Mouse (Mus musculus) lung, postnatal 36 days (tissue): ENCODE results near the gene Sbno2.
A peak's percentile ranks its signal among the peaks of the same experiment; 100 is the strongest.

Experiments used
- DNase-seq: peaks from one replicate; pipeline ENCODE4 v3.0.0; 2022; ENCODE audit warnings: mixed read lengths

The Sbno2 gene

GRCm38 (mm10) chr10:80032799-80033480 is 72.4 kb downstream of the Sbno2 start:
- DNase-seq: peak; percentile 93

- DNase-seq: no peak
These were observed 74.6 kb downstream of the Sbno2 start for GRCm38 (mm10) chr10:80030736-80031135.

- DNase-seq: no peak
These were observed 75.2 kb downstream of the Sbno2 start for GRCm38 (mm10) chr10:80030191-80030590.

GRCm38 (mm10) chr10:80028521-80028846 is 76.9 kb downstream of the Sbno2 start:
- no peak for DNase-seq

- DNase-seq: no peak
These were observed 77.5 kb downstream of the Sbno2 start for GRCm38 (mm10) chr10:80027681-80028520.

GRCm38 (mm10) chr10:80025889-80026288 is 79.5 kb downstream of the Sbno2 start:
- no peak for DNase-seq

- no peak for DNase-seq
These were observed 79.9 kb downstream of the Sbno2 start for GRCm38 (mm10) chr10:80025463-80025862.

- no peak for DNase-seq
These were observed 80.4 kb downstream of the Sbno2 start for GRCm38 (mm10) chr10:80025044-80025347.

- DNase-seq: peak; percentile 72
These were observed 80.9 kb downstream of the Sbno2 start for GRCm38 (mm10) chr10:80024229-80025043.

GRCm38 (mm10) chr10:80023758-80024157 is 81.6 kb downstream of the Sbno2 start:
- DNase-seq: no peak

GRCm38 (mm10) chr10:80022806-80023205 is 82.6 kb downstream of the Sbno2 start:
- no peak for DNase-seq

GRCm38 (mm10) chr10:80022164-80022563 is 83.2 kb downstream of the Sbno2 start:
- no peak for DNase-seq

GRCm38 (mm10) chr10:80021320-80021641 is 84.1 kb downstream of the Sbno2 start:
- no peak for DNase-seq

- no peak for DNase-seq
These were observed 84.6 kb downstream of the Sbno2 start for GRCm38 (mm10) chr10:80020603-80021319.

- no peak for DNase-seq
These were observed 85.2 kb downstream of the Sbno2 start for GRCm38 (mm10) chr10:80020191-80020590.

- no peak for DNase-seq
These were observed 85.8 kb downstream of the Sbno2 start for GRCm38 (mm10) chr10:80019471-80020131.

- peak; percentile 80 for DNase-seq
These were observed 86.6 kb downstream of the Sbno2 start for GRCm38 (mm10) chr10:80018739-80019297.

- DNase-seq: no peak
These were observed 87.6 kb downstream of the Sbno2 start for GRCm38 (mm10) chr10:80017771-80018170.

GRCm38 (mm10) chr10:80017361-80017760 is 88.0 kb downstream of the Sbno2 start:
- DNase-seq: peak; percentile 89

GRCm38 (mm10) chr10:80016931-80017330 is 88.4 kb downstream of the Sbno2 start:
- DNase-seq: no peak

- peak; percentile 88 for DNase-seq
These were observed 88.9 kb downstream of the Sbno2 start, which contains the start of gene Arhgap45 for GRCm38 (mm10) chr10:80016511-80016910. Gene Arhgap45 (plus strand): TSS chr10:80016653.

GRCm38 (mm10) chr10:80015583-80015982 is 89.8 kb downstream of the Sbno2 start:
- DNase-seq: peak; percentile 84
